Mouse (Mus musculus) c-Kit-negative CD71-positive TER-119-positive erythroid progenitor cells, embryonic 14.5 days (primary cell): ENCODE measurements around the gene Rnf133.

ENCODE experiments used
- DNase-seq: peaks from one replicate; pipeline ENCODE4 v3.0.0-alpha.2; 2013; ENCODE audit warnings: low read depth, low spot score

The Rnf133 gene

DNA sequence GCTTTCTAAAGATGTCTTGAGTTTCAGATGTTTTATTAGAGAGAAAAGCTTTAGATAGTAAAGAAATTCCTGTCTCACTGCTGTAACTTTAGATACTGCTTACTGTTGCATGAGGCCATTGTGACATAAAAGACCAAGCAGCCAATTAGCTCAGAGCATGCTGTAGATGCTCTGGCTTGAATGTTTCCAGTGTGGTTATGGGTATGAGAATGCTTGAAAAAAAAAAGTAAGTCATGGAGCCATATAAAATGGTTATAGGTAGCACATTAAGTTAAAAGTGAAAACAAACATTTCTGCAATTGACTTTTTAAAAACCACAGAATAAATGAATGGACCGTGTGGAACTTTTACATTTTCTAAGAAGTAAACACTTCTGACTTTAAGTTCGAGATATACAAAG, at the start of gene Rnf133:
Rnf133 (minus strand) TSS at position 101 of the 400 bp plus-strand sequence.
- no peak for DNase-seq

DNA sequence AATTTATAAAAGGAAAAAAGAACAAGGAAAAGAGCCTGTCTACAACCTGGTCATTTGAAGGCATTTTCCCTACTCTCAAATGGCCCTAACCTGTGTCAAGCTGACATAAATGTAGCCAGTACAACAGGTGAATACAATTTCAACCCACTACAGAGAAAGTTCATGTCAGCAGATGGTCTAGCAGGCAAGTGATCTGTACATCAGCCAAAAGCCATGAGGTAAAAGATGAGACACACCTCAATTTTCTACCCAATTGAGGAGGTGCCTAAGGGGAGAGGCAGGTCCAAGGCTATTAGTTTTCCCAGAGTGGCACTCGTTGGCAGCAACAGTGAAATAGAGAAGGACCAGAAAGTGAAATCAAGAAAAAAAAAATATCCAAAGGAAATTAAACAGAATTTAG, 28.1 kb upstream of the Rnf133 start:
- no peak for DNase-seq

DNA sequence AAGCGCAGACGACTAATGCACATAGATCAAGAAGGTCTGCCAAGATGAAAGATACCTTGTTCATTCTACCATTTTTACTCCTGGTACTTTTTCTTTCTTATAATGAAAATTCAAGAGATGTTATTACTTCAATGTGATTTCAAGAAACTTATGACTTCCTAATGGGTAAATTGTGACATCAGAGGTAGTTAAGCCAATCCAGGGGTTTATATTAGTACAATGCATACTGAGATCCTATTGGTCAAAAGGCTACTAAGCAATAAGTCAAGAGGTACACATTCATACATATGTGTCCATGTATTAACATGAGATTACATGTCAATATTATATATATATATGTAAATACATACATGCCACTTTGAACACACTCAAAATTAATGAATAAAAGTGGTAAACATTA, 4.9 kb upstream of the Rnf133 start, which contains the start of gene Rnf148:
Rnf148 (minus strand) TSS at position 101 of the 400 bp plus-strand sequence.
- DNase-seq = no peak

DNA sequence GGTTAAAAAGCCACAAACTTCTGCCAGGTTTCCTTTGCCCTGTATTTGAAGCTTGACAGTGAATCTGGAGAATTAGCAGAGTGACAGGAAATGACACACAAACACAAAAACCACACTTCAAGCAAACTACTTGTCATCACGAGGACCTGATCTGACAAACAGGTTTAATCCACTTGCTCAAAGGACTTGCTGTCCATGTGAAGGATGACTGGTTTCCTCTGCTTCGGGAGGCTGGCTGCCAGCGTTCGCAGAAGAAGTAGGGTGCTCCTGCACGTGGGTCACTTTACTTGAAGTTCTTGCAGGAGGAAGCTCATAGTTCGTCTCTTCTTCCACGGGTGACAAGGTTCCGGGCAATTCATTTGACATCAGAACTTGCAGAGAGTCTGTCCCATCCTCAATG, 1.4 kb downstream of the Rnf133 start:
- no peak for DNase-seq

DNA sequence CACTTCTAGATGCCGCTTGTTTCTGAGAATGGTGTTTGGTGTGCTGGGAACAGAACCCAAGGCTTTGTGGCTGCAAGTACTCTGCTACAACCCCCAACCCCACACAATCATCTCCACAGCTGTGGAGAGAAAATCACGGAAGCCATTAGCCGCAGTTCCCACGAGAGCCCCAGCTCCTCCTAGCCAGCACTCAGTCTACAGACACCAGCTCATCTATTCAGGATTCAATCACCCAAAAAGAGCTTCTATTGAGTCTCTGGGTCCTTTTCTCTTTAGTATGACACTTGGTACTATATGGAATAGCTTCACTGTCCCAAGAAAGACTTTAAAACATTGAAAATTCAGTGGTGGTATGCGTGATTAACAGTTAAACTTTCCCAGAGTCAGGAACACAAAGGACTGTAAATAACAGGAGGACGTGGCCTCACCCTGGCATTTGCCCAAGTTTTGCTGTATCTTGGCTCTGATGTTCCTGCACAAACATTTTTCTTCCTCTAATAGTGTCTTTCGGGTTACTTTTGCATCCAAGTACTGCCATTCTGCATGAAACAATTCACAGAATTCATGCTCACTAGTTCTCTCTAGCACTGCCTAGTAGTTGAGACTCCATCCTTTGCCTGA, 2.4 kb downstream of the Rnf133 start:
- no peak for DNase-seq

DNA sequence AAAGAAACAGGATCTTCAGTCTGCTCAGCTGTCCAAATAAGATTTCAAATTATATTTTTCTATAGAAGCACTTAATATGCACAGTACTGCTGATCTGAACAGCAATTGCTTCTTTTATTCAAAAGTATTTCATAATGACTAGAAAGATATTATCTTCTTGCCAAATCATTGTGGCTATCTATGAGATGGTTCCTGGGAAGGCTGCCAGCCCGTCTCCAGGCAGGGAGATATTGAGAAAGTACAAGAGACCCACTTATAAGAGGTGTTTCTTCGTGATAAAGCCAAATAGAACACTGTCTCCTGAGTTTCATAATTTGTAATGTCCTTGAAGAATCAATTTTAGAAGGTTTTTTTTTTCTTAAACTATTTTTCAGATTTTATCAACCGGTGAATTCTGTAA, 13.0 kb downstream of the Rnf133 start:
- no peak for DNase-seq

DNA sequence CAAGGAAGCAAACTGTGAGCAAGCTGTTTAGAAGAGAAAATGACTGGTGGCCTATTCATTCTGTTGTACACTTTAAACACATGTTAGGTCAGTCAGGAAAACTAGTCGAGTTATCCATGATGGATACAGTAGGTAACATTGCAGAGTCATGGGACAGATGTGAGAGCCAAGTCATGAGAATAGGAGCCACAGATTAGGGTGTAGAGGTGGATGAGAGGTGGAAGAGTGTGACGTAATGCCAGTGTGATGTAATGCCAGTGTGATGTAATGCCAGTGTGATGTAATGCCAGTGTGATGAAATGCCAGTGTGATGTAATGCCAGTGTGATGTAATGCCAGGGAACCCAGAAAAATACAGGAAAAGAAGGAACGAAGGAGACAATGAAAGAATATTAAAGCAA, 14.9 kb downstream of the Rnf133 start:
- DNase-seq = no peak

DNA sequence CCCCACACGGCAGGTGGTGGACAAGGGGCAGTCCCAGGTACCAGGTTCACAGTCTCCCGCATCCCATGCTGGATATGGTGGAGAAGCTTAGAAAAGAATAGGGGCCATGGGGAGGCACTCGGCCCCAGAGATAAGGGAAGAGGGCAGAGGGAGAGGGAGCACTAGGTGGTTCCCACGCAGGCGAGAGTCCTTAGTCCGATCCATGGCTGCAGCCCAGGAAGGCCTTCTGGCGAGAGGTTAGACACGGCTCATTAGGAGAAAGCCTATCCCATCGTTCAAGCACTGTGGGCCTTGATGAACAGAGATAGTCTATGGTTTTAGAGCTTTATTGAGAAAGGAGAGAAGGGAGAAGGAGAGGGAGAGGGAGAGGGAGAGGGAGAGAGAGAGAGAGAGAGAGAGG, 16.1 kb downstream of the Rnf133 start:
- no peak for DNase-seq

DNA sequence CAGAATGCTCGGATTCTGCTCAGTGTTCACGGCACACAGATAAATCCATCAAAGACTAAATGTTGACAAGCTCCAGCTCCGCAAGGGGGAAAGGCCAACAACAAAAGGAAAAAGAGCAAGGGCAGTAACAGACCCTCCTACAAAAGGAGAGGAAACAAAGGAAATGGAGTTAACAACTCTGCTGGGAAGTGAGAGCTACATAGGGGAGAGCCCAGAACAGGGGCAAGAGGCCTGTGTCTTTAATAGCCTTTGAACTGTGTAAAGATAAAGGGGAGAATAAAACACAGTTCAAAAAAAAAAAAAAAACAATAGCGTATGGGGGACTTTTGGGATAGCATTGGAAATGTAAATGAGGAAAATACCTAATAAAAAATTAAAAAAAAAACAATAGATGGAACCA, 19.6 kb downstream of the Rnf133 start:
- no peak for DNase-seq
